Mouse (Mus musculus) ES-Bruce4 (cell line): ENCODE results near the gene Fgfr2. TPM values are rescaled to one million over a fixed set of nuclear protein-coding genes. Genes with fewer than 3 reads are reported as not detected.
"Not testable (repeated sequence)": the region's sequence is repeated elsewhere in the genome, so short reads cannot be mapped to it uniquely, and the experiment has no call there.

Experiments used
- H3K27ac ChIP-seq: 2 replicates; pipeline ENCODE4 v1.5.1; 2012; ENCODE audit warnings: low read length, inconsistent platforms; ENCODE audit not compliant: insufficient read depth
- H3K27me3 ChIP-seq: 2 replicates; pipeline ENCODE4 v1.6.1; 2012; ENCODE audit warnings: mild to moderate bottlenecking, low read length, inconsistent platforms; ENCODE audit not compliant: control insufficient read depth, poor library complexity, insufficient read depth, severe bottlenecking
- H3K36me3 ChIP-seq: 2 replicates; pipeline ENCODE4 v1.6.1; 2012; ENCODE audit warnings: inconsistent platforms, mild to moderate bottlenecking, low read length, moderate library complexity; ENCODE audit not compliant: control insufficient read depth, poor library complexity, insufficient read depth, severe bottlenecking
- H3K4me1 ChIP-seq: one replicate; pipeline ENCODE4 v1.8.1; 2011; ENCODE audit warnings: low read length; ENCODE audit not compliant: control insufficient read depth, insufficient read depth
- H3K4me3 ChIP-seq: 2 replicates; pipeline ENCODE4 v1.5.1; 2011; ENCODE audit warnings: low read depth, mild to moderate bottlenecking, low read length
- H3K9ac ChIP-seq: 2 replicates; pipeline ENCODE4 v1.6.1; 2012; ENCODE audit warnings: low read depth, mild to moderate bottlenecking, inconsistent platforms; ENCODE audit not compliant: poor library complexity, severe bottlenecking
- H3K9me3 ChIP-seq: replicated peaks from 2 replicates; pipeline ENCODE4 v1.6.1; 2012; ENCODE audit warnings: mild to moderate bottlenecking, low read length, inconsistent platforms; ENCODE audit not compliant: control insufficient read depth, poor library complexity, insufficient read depth, severe bottlenecking
- CTCF ChIP-seq: IDR thresholded peaks from one replicate; pipeline ENCODE4 v1.8.1; 2011; ENCODE audit warnings: low read depth, low read length
- EP300 ChIP-seq: IDR thresholded peaks from 2 replicates; pipeline ENCODE4 v1.6.1; 2011; ENCODE audit warnings: low read depth, low read length; ENCODE audit not compliant: insufficient read depth
- POLR2A ChIP-seq: IDR thresholded peaks from one replicate; pipeline ENCODE4 v1.8.1; 2011; ENCODE audit warnings: low read length; ENCODE audit not compliant: insufficient read depth
- polyA plus RNA-seq: library from polyadenylated mRNA; stranded (reverse); fragments of >200 nt; gene quantifications from 2 replicates; pipeline ENCODE4 v1.2.4, GENCODE M21; 2011; ENCODE audit warnings: low read depth; ENCODE audit not compliant: missing spikeins, insufficient read depth, insufficient read length

The Fgfr2 gene
- polyA plus RNA-seq, 1 experiment = 34.8 TPM

DNA sequence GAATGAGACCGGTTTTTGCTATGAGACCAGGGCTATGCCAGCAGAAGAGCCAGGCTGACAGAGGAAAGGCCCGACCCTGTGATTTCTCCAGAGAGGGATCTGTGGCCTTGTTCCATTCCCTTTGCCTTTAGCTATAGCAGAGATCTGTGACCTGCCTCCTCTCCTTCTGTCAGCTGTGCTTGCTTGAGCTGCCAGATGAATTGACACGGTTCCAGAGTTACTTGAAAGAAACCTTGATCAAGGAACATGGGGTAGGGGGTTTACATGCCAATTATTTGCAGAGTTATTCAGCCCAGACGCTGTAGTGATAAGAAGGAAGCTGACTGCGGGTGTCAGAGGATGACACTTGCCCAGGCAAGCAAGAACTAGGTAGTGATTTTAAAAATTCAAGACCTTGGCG, 2525.6 kb downstream of the Fgfr2 start:
- Histone ChIP-seq H3K9me3 (no peaks in the 10 kb centered on the region), H3K4me1 (peaks cover 12% of the 10 kb centered on the region), H3K36me3 (no peaks in the 10 kb centered on the region), H3K27me3 (no peaks in the 10 kb centered on the region), H3K9ac (no peak overlapping the region), H3K27ac (no peak overlapping the region), H3K4me3 (no peak overlapping the region)
- TF ChIP-seq POLR2A = no peak
- no peak for TF ChIP-seq CTCF
- no peak for TF ChIP-seq EP300

DNA sequence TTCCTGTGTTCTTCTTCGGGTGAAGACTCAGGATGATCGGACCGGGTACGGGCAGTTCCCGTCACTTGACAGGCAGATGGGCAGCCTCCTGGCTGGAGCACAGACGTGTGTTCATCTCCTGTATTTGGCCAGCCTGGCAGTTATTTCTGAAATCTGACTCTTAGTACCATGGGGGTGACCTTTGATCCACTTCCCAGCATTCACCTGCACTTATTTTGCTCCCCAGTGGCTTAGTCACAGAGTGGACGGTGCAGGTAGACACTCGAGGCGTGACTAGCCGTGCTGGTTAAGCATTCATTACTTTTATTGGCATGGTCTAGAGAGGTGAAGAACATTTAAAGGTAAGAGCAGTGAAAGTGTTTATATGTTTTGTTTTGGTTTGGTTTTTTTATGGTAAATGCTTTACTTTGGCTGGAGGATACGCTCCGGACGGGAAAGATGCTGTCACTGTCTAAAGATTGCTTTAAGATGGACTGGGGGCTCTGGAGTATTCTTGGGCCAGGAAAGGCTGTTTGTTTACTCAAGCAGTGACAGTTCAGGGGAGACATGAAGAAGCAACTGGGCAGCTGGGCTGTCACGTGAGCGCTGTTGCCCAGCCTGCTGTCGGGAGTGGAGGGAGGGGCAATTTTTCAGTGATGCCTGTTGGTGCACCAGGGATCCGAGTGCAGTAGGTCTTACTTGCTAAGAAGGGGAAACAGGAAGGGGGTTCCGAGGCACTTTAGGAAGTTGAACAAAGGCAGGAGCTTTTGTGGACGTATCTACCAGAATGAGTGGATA, 2526.9 kb downstream of the Fgfr2 start:
- not testable (repeated sequence) for H3K4me1 ChIP-seq, H3K36me3 ChIP-seq, H3K27me3 ChIP-seq, H3K4me3 ChIP-seq, H3K27ac ChIP-seq, H3K9ac ChIP-seq, H3K9me3 ChIP-seq

- not testable (repeated sequence) for H3K9ac ChIP-seq, H3K27me3 ChIP-seq, H3K36me3 ChIP-seq, H3K4me3 ChIP-seq, H3K27ac ChIP-seq, H3K9me3 ChIP-seq, H3K4me1 ChIP-seq
Measured at GRCm38 (mm10) chr7:130593375-130594239, 2529.5 kb downstream of the Fgfr2 start.

DNA sequence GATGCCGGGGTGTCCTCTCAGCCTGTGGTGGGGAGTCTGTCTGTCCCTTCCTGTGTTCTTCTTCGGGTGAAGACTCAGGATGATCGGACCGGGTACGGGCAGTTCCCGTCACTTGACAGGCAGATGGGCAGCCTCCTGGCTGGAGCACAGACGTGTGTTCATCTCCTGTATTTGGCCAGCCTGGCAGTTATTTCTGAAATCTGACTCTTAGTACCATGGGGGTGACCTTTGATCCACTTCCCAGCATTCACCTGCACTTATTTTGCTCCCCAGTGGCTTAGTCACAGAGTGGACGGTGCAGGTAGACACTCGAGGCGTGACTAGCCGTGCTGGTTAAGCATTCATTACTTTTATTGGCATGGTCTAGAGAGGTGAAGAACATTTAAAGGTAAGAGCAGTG, 2530.2 kb downstream of the Fgfr2 start:
- H3K9ac ChIP-seq, H3K27me3 ChIP-seq, H3K9me3 ChIP-seq, H3K4me1 ChIP-seq, H3K36me3 ChIP-seq, H3K4me3 ChIP-seq, H3K27ac ChIP-seq: not testable (repeated sequence)

GRCm38 (mm10) chr7:130590845-130591437, 2532.2 kb downstream of the Fgfr2 start:
- H3K36me3 ChIP-seq = no peaks in the 10 kb centered on the region
- TF ChIP-seq POLR2A (no peak), EP300 (no peak), CTCF (no peak)
- H3K27ac ChIP-seq = no peak overlapping the region
- no peak overlapping the region for H3K4me3 ChIP-seq
- H3K27me3 ChIP-seq = no peaks in the 10 kb centered on the region
- no peak overlapping the region for H3K9ac ChIP-seq
- H3K9me3 ChIP-seq = no peaks in the 10 kb centered on the region; the same call in 1 of the 2 replicates
- no peaks in the 10 kb centered on the region for H3K4me1 ChIP-seq

- Histone ChIP-seq H3K36me3 (no peaks in the 10 kb centered on the region), H3K4me1 (no peaks in the 10 kb centered on the region)
Measured at GRCm38 (mm10) chr7:130590081-130590828, 2532.9 kb downstream of the Fgfr2 start.

More at GRCm38 (mm10) chr7:130590081-130590828, 2532.9 kb downstream of the Fgfr2 start:
- TF ChIP-seq EP300 = no peak
- no peak for TF ChIP-seq POLR2A
- TF ChIP-seq CTCF = no peak
- Histone ChIP-seq H3K27me3 (no peaks in the 10 kb centered on the region), H3K9ac (no peak overlapping the region), H3K4me3 (no peak overlapping the region), H3K9me3 (no peaks in the 10 kb centered on the region; the same call in 1 of the 2 replicates), H3K27ac (no peak overlapping the region)
